Mouse (Mus musculus) CD8-positive naive resting alpha-beta T cell, adult 2 months (primary cell): ENCODE measurements around the gene Gm47995.
"Not testable (repeated sequence)": the region's sequence is repeated elsewhere in the genome, so short reads cannot be mapped to it uniquely, and the experiment has no call there.

Experiments used
- DNase-seq, 2 experiments: peaks; one replicate each; pipeline ENCODE4 v3.0.0; 2022; ENCODE audit warnings: low read depth in 2 of 2, low spot score in 2 of 2

Gene Gm47995

GRCm38 (mm10) chr1:151186186-151186585 is 12.1 kb upstream of the Gm47995 start:
- not testable (repeated sequence) for DNase-seq

DNA sequence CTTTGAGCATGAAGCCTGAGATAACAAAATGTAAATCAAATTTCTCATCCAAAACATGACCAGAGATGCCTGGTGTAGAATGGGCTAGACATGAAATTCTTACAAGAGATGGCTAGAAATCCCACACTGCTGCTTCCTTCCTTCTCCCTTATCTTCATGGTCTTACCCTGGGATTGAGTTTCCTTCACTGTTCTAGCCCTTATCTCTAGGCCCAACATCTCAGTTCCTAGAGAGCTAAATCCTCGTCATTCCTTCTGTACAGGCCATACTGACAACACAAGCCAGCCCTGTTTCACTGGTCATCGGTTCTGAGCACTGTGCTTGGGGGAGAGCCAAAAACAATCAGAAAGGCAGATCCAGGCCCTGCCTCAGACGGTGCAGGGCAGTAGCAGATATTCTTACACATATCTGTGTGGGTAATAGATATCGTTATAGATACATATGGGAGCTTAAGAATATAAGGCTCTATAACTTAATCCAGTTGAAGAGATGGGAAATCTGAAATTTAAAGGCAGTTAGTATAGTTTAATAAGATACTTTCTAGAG is 11.3 kb upstream of the Gm47995 start:
- not testable (repeated sequence) for DNase-seq

GRCm38 (mm10) chr1:151188469-151188868 is 9.8 kb upstream of the Gm47995 start:
- no peak for DNase-seq

GRCm38 (mm10) chr1:151192075-151192474 is 6.2 kb upstream of the Gm47995 start, which contains the start of gene Gm8947:
Gene Gm8947 (plus strand): TSS chr1:151192376.
- DNase-seq, result not testable (repeated sequence)

DNA sequence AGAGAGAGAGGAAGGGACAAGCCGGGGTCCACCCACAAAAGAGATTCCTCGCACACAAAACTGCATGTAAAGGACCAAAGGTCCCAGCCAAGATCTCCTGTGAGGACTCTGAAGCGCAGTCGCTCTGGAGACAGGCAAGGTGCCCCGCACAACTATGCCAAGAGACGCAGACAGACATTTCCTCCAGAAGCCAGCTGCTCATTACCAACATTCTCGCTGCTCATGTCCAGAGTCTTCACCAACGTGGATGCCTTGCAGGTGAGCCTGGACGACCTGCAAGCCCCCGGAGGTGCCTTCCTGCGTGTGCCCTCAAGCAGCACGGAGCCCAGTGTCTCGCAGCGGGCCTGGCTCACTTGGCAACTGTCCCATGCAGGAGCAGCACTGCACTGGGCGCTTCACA is 5.5 kb upstream of the Gm47995 start:
- not testable (repeated sequence) for DNase-seq

- not testable (repeated sequence) for DNase-seq
Measured at GRCm38 (mm10) chr1:151195986-151196385, 2.3 kb upstream of the Gm47995 start.

- DNase-seq, result not testable (repeated sequence)
Measured at GRCm38 (mm10) chr1:151196690-151197089, 1.6 kb upstream of the Gm47995 start.

DNA sequence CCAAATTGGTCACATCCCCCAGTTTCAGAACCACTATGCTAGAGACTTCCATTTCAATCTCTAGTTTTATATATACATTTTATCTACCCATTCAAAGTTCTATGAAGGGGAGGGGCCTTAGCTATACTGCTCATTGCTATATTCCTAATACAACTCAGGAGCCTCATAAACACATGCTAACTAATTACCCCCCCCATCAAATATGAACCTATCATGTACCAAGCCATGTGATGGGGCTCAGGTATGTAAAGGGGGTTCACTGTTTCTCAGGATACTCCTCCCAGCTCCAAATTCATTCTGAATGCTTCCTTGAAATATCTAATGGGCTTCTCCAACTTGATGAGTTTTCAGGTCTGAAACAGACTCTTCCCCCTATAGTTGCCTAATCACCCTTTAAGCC is 2.4 kb downstream of the Gm47995 start:
- DNase-seq, result not testable (repeated sequence)

- not testable (repeated sequence) for DNase-seq
Measured at GRCm38 (mm10) chr1:151202771-151203170, 4.5 kb downstream of the Gm47995 start.

DNA sequence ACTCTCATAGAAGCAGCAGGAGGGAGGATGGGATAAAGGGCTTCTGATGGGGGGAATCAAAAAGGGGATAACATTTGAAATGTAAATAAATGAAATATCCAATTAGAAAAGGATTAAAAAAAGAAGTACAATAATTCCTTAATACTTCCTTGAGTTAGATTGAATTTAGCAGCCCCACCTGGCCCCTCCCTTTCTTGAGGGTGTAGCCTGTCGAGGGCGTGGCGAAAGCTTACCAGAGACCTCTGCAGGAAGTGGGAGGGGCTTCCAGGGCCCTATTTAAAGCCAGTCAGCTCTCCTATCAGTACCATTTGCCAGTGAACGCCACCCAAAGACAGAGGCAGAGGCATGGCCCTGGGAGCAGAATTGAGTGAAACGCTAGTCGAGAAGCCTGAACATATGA is 5.6 kb downstream of the Gm47995 start, which contains the start of gene 3110040M04Rik:
Gene 3110040M04Rik (plus strand): TSS at position 304 of the 400 bp plus-strand sequence.
- not testable (repeated sequence) for DNase-seq

DNA sequence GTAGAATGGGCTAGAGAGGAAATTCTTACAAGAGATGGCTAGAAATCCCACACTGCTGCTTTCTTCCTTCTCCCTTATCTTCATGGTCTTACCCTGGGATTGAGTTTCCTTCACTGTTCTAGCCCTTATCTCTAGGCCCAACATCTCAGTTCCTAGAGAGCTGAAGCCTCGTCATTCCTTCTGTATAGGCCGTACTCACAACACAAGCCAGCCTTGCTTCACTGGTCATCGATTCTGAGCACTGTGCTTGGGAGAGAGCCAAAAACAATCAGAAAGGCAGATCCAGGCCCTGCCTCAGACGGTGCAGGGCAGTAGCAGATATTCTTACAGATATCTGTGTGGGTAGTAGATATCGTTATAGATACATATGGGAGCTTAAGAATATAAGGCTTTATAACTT is 10.2 kb downstream of the Gm47995 start:
- not testable (repeated sequence) for DNase-seq

DNA sequence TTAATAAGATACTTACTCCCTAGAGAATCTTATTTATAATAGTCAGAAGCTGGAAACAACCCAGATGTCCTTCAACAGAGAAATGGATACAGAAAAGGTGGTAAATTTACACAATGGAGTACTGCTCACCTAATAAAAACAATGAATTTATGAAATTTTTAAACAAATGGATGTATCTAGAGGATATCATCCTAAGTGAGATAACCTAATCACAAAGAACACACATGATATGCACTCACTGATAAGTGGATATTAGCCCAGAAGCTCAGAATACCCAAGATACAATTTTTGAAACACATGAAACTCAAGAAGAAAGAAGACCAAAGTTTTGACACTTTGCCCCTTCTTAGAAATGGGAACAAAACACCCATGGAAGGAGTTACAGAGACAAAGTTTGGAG is 10.7 kb downstream of the Gm47995 start:
- not testable (repeated sequence) for DNase-seq

DNA sequence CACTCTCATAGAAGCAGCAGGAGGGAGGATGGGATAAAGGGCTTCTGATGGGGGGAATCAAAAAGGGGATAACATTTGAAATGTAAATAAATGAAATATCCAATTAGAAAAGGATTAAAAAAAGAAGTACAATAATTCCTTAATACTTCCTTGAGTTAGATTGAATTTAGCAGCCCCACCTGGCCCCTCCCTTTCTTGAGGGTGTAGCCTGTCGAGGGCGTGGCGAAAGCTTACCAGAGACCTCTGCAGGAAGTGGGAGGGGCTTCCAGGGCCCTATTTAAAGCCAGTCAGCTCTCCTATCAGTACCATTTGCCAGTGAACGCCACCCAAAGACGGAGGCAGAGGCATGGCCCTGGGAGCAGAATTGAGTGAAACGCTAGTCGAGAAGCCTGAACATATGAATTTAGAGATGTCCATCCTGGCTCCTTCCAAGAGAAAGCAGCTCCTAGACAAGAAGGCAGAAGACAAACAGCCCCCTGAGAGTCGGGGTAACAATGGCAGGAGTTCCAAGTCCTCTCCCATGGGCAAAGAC is 11.6 kb downstream of the Gm47995 start, which contains the start of gene Gm47996:
Gene Gm47996 (plus strand): TSS at position 308 of the 532 bp plus-strand sequence.
- not testable (repeated sequence) for DNase-seq

GRCm38 (mm10) chr1:151211666-151212065 is 13.4 kb downstream of the Gm47995 start:
- not testable (repeated sequence) for DNase-seq

DNA sequence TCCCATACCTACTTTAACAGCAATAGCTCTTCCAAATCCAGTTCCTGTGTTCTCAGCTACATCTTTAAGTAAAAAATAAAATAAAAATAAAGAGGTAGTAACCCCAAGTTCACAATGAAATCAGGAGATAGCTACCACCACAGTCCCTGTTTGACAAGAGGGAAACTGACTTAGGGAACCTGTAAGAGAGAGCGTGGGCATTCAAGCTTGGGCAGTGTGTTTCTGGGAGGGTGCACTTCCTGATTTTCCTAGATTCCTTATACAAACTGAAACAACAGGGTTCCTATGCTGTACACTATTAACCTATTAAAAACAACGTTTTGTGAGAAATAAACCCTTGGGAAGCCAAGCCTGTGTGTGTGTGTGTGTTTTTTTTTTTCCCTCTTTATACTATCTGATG is 16.6 kb downstream of the Gm47995 start:
- no peak for DNase-seq

- DNase-seq, result no peak
Measured at GRCm38 (mm10) chr1:151215985-151216384, 17.7 kb downstream of the Gm47995 start.

GRCm38 (mm10) chr1:151216417-151216816 is 18.2 kb downstream of the Gm47995 start:
- DNase-seq, result no peak

- DNase-seq, result no peak
Measured at GRCm38 (mm10) chr1:151219045-151219444, 20.8 kb downstream of the Gm47995 start.

DNA sequence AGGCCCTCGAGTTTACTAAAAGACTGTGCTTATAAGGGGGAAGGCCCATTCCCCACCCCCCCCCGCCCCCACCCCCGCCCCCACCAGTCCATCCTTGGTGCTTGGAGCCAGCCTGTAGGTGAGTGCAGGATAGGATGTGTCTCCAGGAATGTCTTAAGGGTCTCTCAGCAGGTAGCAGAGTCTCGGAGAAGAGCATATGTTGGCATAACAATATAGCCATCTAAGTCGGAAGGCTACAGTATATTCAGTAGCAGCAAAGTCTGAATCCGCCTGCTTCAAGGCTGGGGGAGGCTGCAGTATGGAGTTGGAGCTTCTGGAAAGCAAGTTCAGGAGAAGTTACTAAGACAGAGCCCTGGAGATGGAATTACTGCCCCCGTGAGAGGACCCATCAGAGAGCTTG is 21.9 kb downstream of the Gm47995 start:
- DNase-seq, result no peak

DNA sequence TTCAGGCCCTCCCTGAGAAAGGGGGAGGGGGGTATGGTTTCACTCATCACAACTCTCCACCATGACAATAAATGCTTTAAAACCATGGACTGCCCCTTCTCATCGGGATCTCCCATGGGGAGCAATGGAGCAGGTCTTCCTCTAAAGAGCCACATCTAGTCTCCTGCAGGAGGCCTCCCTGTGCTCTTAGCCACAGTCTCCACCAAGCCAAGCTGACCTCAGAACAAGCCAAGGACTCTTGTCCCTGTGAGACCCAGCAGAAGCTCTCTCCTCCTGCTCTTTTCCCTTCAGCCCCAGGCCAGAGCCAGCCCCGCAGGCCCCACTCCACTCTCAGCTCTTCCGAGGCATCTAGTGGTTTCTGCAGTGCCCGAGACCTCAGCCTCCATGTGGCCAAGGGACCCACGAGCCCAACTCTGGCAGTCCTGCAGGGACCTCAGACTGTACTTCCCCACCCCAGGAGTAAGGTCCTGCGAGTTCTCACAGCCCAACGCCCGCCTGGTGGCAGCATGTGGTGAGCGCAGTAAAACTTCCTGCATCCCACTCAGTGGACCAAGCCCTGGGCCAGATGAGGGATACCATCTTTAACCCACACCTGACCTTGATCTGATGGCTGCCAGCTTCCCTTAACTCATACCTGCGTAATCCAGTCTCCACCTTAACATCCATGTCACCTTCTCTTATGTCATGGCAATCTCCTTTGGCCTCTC is 24.5 kb downstream of the Gm47995 start:
- DNase-seq, result no peak

GRCm38 (mm10) chr1:151223377-151223776 is 25.1 kb downstream of the Gm47995 start:
- no peak for DNase-seq

GRCm38 (mm10) chr1:151224536-151224935 is 26.3 kb downstream of the Gm47995 start:
- DNase-seq, result no peak
